In the genomic region with DNA sequence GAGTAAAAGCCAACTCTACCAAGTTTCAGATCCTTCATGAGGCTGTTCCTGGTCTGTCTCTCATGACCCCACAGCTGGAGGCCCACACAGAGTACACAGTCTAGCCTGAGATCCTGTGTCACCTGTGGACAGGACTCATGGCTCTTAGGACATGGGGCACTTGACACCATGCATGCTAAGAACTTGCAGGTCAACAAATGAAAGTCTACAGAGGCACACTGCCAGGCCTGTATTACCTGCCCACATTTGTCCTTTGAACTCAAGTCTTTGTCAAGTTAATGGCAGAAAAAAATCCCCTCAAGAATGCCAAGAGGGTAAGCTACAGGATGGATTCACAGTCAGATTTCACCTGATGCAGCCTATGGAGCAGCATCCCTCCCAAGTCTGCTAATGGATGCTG, we compare ENCODE assay signal across 24 mouse cellular contexts.
DNase-seq lines count a peak whose midpoint lies in the region; ATAC-seq and TF ChIP-seq lines count a peak whose summit lies in the region.
"Had no signal": no experiment of that assay in that cellular context is flagged by ENCODE, and none has a peak within 500 bp of the region (broad histone marks: within the 10 kb centered on the region; RNA-seq: fewer than 3 reads in every experiment).

No protein-coding gene starts in this region.

- peak; percentile 64 for DNase-seq in heart, adult 11 months
- no peak for DNase-seq in heart, postnatal 36 days
- DNase-seq in kidney, adult 2 months, result peak; percentile 54
- DNase-seq in kidney, postnatal 36 days, result peak; percentile 20 to 40
- no peak for DNase-seq in kidney, adult 18-20 months
- DNase-seq in testis, postnatal 10 days (ENCODE audit: low spot score), result peak; percentile 11
- no peak for DNase-seq in testis, postnatal 14 days (ENCODE audit: low spot score)
- DNase-seq: adrenal gland, adult 8-10 months; adrenal gland, postnatal 14 days; adrenal gland, postnatal 36 days; B cell, adult 2 months; cerebellum, adult 11-12 months; cerebellum, adult 9-10 months; cerebellum, postnatal 10 days; cerebellum, postnatal 25 days had no signal

- H3K9ac ChIP-seq in kidney, embryonic 16.5 days (replicated peaks; ENCODE audit: low read length), result no peak overlapping the region
- H3K9ac ChIP-seq: embryonic facial prominence, embryonic 12.5 days; forebrain, embryonic 13.5 days had no signal

- intact Hi-C loops in heart, postnatal 36 days (cut with DNase I), result no loop called here

- TF ChIP-seq CTCF in kidney, adult 2 months (conservative IDR thresholded peaks at IDR 0.05; ENCODE audit: insufficient read depth, insufficient read length, low read depth, low read length), result no peak

- H3K4me1 ChIP-seq in kidney, adult 2 months (ENCODE audit: control insufficient read depth, insufficient read depth, low read length), result peaks cover 14% of the 10 kb centered on the region
- no peaks in the 10 kb centered on the region for H3K4me1 ChIP-seq in kidney, embryonic 16.5 days (ENCODE audit: insufficient read depth, low read length)

- no peak overlapping the region for H3K4me3 ChIP-seq in kidney, adult 2 months (ENCODE audit: insufficient read depth, low read depth, low read length)
- no peak overlapping the region for H3K4me3 ChIP-seq in kidney, embryonic 16.5 days (ENCODE audit: low read length)
- H3K4me3 ChIP-seq: embryonic facial prominence, embryonic 10.5 days; embryonic facial prominence, embryonic 12.5 days; forebrain, embryonic 13.5 days had no signal

- no peak for ATAC-seq in kidney, embryonic 16.5 days (ENCODE audit: low FRiP score, low TSS enrichment)
- ATAC-seq: activated CD4-positive, CD25-positive, alpha-beta regulatory T cell, adult 4 months; CD4-positive, CD25-positive, alpha-beta regulatory T cell, adult 4 months; forebrain, embryonic 13.5 days; Patski had no signal

- no peaks in the 10 kb centered on the region for H3K36me3 ChIP-seq in kidney, adult 2 months (ENCODE audit: control insufficient read depth, insufficient read depth, low read length)
- peaks cover 5% of the 10 kb centered on the region for H3K36me3 ChIP-seq in kidney, embryonic 16.5 days (ENCODE audit: insufficient read depth, low read length)

- no peak overlapping the region for H3K4me2 ChIP-seq in kidney, embryonic 16.5 days (replicated peaks; ENCODE audit: low read depth, low read length)
- H3K4me2 ChIP-seq: embryonic facial prominence, embryonic 12.5 days; forebrain, embryonic 13.5 days had no signal

- H3K9me3 ChIP-seq in kidney, embryonic 16.5 days (ENCODE audit: low read length), result no peaks in the 10 kb centered on the region
- H3K9me3 ChIP-seq: embryonic facial prominence, embryonic 10.5 days; embryonic facial prominence, embryonic 12.5 days; forebrain, embryonic 13.5 days; G1E had no signal

- no peak for TF ChIP-seq POLR2A in kidney, adult 2 months (IDR thresholded peaks at IDR 0.05; ENCODE audit: low read depth, low read length)

- H3K27ac ChIP-seq in kidney, adult 2 months (ENCODE audit: insufficient read depth, low read depth, low read length), result no peak overlapping the region
- H3K27ac ChIP-seq in kidney, embryonic 16.5 days (ENCODE audit: low read length), result no peak overlapping the region
- H3K27ac ChIP-seq: embryonic facial prominence, embryonic 10.5 days; embryonic facial prominence, embryonic 12.5 days; forebrain, embryonic 13.5 days had no signal

- H3K27me3 ChIP-seq in kidney, adult 2 months (replicated peaks; ENCODE audit: control insufficient read depth, insufficient read depth, low read length), result no peaks in the 10 kb centered on the region
- no peaks in the 10 kb centered on the region for H3K27me3 ChIP-seq in kidney, embryonic 16.5 days (ENCODE audit: insufficient read depth, low read length)
- H3K27me3 ChIP-seq: CH12.LX; embryonic facial prominence, embryonic 12.5 days; forebrain, embryonic 13.5 days; Patski had no signal

Comparison
In these comparisons a context has a peak if more than half of its experiments do, and no peak if none do; other contexts are left out.
1. DNase-seq: peak in heart, adult 11 months (single experiment), kidney, adult 2 months (single experiment), kidney, postnatal 36 days (2 of 2) and testis, postnatal 10 days (single experiment); none in heart, postnatal 36 days (0 of 2), kidney, adult 18-20 months (single experiment) and testis, postnatal 14 days (single experiment).